Mouse (Mus musculus) heart, postnatal 10 days (tissue): ENCODE measurements at regions not wholly inside any gene's neighbourhood (a gene's known extent, or its start where the extent isn't known, plus 50 kb on each side); places are given as distances from the start of the nearest gene placed in this dataset.

Source experiments
- DNase-seq, 2 experiments: peaks; one replicate each; pipeline ENCODE4 v3.0.0; 2021
- intact Hi-C: fragments of 180-260 bp; cut with DNase I; formaldehyde crosslinking; loops from one replicate; pipeline ENCODE4 v1.15.1; 2025

DNA sequence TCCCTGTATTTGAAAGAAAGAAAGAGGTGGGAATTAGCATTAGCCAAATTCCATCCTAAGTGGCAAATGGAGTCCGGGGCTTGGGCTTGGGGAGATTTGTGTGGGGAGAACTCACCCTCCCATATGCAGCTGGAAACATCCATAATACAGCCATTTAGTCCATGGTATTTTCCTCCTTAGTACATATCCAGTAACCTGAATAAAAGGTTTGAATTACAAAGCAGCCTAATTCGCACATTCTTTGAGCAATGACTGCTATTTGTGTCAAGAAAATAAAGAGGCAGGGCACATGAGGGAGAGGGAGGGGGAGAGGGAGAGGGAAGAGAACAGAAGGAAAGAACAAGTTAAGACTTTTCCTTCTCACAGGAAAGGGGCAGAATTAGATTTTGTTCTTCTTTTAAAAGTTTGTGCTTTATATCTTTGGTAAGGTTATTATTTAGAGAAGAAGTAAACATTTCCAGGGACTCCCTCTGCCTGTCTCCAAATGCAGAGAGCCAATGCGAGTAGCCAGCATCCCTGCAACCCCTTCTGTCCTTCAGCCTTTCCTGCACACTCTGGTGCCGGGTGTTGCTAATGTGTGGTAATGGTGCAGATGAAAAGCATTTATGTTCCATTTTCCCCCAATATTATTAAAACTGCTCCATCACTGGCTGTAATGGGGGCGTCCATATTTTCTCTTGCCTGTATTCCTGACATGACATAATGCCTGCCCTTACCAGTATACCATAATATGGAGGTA lies 530.6 kb upstream of the Lsamp start:
- intact Hi-C loops, result no loop called here

More for the DNA sequence above, 530.6 kb upstream of the Lsamp start:
- no peak for DNase-seq
